Mouse (Mus musculus) liver, embryonic 14.5 days (tissue): ENCODE measurements around the gene Inka1. TPM values are rescaled to one million over a fixed set of nuclear protein-coding genes. Genes with fewer than 3 reads are reported as not detected.

Experiments used
- ATAC-seq: fragments of 200-750 bp; cut with Nextera tagmentation; 2 replicates; pipeline ENCODE4 v1.8.0; 2017; ENCODE audit warnings: moderate number of reproducible peaks, mild to moderate bottlenecking, moderate library complexity; ENCODE audit not compliant: insufficient read depth
- DNase-seq, 3 experiments: peaks; one replicate each; pipeline ENCODE4 v3.0.0-alpha.2; 2012 to 2013; ENCODE audit warnings: low read depth in 3 of 3, low spot score in 3 of 3
- H3K27ac ChIP-seq: fragments of 300-500 bp; sonication (generic); 2 replicates; pipeline ENCODE4 v1.5.1; 2014; ENCODE audit warnings: moderate library complexity, mild to moderate bottlenecking, control low read depth, inconsistent platforms
- H3K27me3 ChIP-seq: fragments of 300-500 bp; sonication (generic); 2 replicates; pipeline ENCODE4 v1.6.1; 2014; ENCODE audit warnings: mild to moderate bottlenecking, low read length, moderate library complexity; ENCODE audit not compliant: control insufficient read depth, insufficient read depth
- H3K36me3 ChIP-seq: fragments of 300-500 bp; sonication (generic); replicated peaks from 2 replicates; pipeline ENCODE4 v1.6.1; 2014; ENCODE audit warnings: low read depth; ENCODE audit not compliant: control insufficient read depth, insufficient read depth
- H3K4me1 ChIP-seq, 2 experiments: fragments of 200-500 bp in 1 of 2; fragments of 300-500 bp in 1 of 2; sonication (generic) in 1 of 2; replicated peaks; 2 replicates each; pipeline ENCODE4 v1.6.1; 2012 to 2014; ENCODE audit warnings: antibody characterized with exemption in 1 of 2, inconsistent platforms in 1 of 2, low read length in 1 of 2; ENCODE audit not compliant: control insufficient read depth in 2 of 2, insufficient read depth in 2 of 2
- H3K4me2 ChIP-seq: fragments of 300-500 bp; sonication (generic); 2 replicates; pipeline ENCODE4 v1.6.1; 2014; ENCODE audit warnings: low read depth, mild to moderate bottlenecking, control low read depth, moderate library complexity
- H3K4me3 ChIP-seq, 2 experiments: fragments of 200-500 bp in 1 of 2; fragments of 300-500 bp in 1 of 2; sonication (generic) in 1 of 2; 2 replicates each; pipeline ENCODE4 v1.5.1; 2012 to 2014; ENCODE audit warnings: low read depth in 2 of 2, low read length in 2 of 2, mild to moderate bottlenecking in 2 of 2, control low read depth in 1 of 2, inconsistent platforms in 1 of 2, moderate library complexity in 1 of 2; ENCODE audit not compliant: insufficient read depth in 1 of 2
- H3K9ac ChIP-seq: fragments of 300-500 bp; sonication (generic); replicated peaks from 2 replicates; pipeline ENCODE4 v1.6.1; 2014; ENCODE audit warnings: mild to moderate bottlenecking, control low read depth, moderate library complexity
- H3K9me3 ChIP-seq: fragments of 300-500 bp; sonication (generic); 2 replicates; pipeline ENCODE4 v1.6.1; 2016; ENCODE audit warnings: low read length, mixed read lengths; ENCODE audit not compliant: control insufficient read depth
- CTCF ChIP-seq: IDR thresholded peaks from 2 replicates; pipeline ENCODE4 v1.5.1; 2016; ENCODE audit warnings: antibody characterized with exemption, low read depth, control low read depth
- EP300 ChIP-seq: IDR thresholded peaks from 2 replicates; pipeline ENCODE4 v1.6.1; 2016; ENCODE audit warnings: antibody characterized with exemption, low read depth
- WGBS: fragments of 180-500 bp; shearing (Covaris S2); extraction: QIAGEN DNeasy Blood & Tissue Kit; methylation state at CpG from one replicate; pipeline ENCODE4 v1.1.7; 2014; ENCODE audit not compliant: insufficient replicate concordance; 5-methylcytosine and 5-hydroxymethylcytosine counted together
- polyA plus RNA-seq, 2 experiments: library from polyadenylated mRNA; depleted of rRNA in 1 of 2; stranded (reverse) in 1 of 2; unstranded in 1 of 2; fragments of >200 nt; fragmentation: Nextera tagmentation in 1 of 2; extraction: Ambion mirVana in 1 of 2; gene quantifications; 2 replicates each; pipeline versions ENCODE4 v1.2.1 to v1.2.3; 2012 to 2014

The Inka1 gene
- polyA plus RNA-seq, 2 experiments, result 33.0 to 51.6 TPM

- Histone ChIP-seq H3K36me3 (peaks cover 51% of the 10 kb centered on the region), H3K4me1 (peaks cover 53 to 58% of the 10 kb centered on the region in 2 experiments), H3K27ac (peak overlapping the region; percentile 96), H3K9me3 (no peaks in the 10 kb centered on the region), H3K27me3 (no peaks in the 10 kb centered on the region; the same call in 1 of the 2 replicates), H3K9ac (peak overlapping the region; percentile 86), H3K4me3 (peak overlapping the region; percentile 84 to 86), H3K4me2 (peak overlapping the region; percentile 92)
- no peak for ATAC-seq
- 23% methylated on average over 19 of the region's 19 CpGs for WGBS
- DNase-seq, result no peak
- TF ChIP-seq EP300 (no peak), CTCF (peak; percentile 11; the same call in 1 of the 2 replicates)
These were observed 1.5 kb downstream of the Inka1 start for GRCm38 (mm10) chr9:107984052-107984753.

- H3K4me1 ChIP-seq, result peaks cover 54 to 61% of the 10 kb centered on the region in 2 experiments
- no peak for ATAC-seq
- H3K36me3 ChIP-seq, result peaks cover 58% of the 10 kb centered on the region
- DNase-seq, result no peak
- H3K9ac ChIP-seq, result peak overlapping the region; percentile 86
- H3K4me3 ChIP-seq, result peak overlapping the region; percentile 84 to 86
- H3K9me3 ChIP-seq, result no peaks in the 10 kb centered on the region
- TF ChIP-seq EP300 (no peak), CTCF (no peak)
- H3K27ac ChIP-seq, result peak overlapping the region; percentile 96
- H3K27me3 ChIP-seq, result no peaks in the 10 kb centered on the region; the same call in 1 of the 2 replicates
- 8% methylated on average over 4 of the region's 4 CpGs for WGBS
- H3K4me2 ChIP-seq, result peak overlapping the region; percentile 92
These were observed 2.2 kb downstream of the Inka1 start for GRCm38 (mm10) chr9:107983421-107983890.

- Histone ChIP-seq H3K9ac (peak within 1 kb of the TSS; percentile 86), H3K9me3 (no peaks in the 10 kb centered on the region), H3K4me2 (peak within 1 kb of the TSS; percentile 92), H3K36me3 (peaks cover 65% of the 10 kb centered on the region), H3K4me1 (peaks cover 54 to 65% of the 10 kb centered on the region in 2 experiments), H3K4me3 (peak within 1 kb of the TSS; percentile 84 to 86), H3K27ac (peak within 1 kb of the TSS; percentile 96), H3K27me3 (no peaks in the 10 kb centered on the region; the same call in 1 of the 2 replicates)
- DNase-seq, result peak; percentile 85 to 88 (median 87)
- peak; percentile 75 for ATAC-seq
- TF ChIP-seq CTCF (no peak), EP300 (peak; percentile 93)
- 10% methylated on average over 14 of the region's 14 CpGs for WGBS
These were observed 2.9 kb downstream of the Inka1 start, which contains the start of gene Gm20661 for GRCm38 (mm10) chr9:107982681-107983346. TSS of gene Gm20661 (plus strand) at chr9:107983058.

GRCm38 (mm10) chr9:107981684-107982605 is 3.7 kb downstream of the Inka1 start:
- DNase-seq, result no peak
- no peak for ATAC-seq
- WGBS, result 31% methylated on average over 7 of the region's 7 CpGs

More at GRCm38 (mm10) chr9:107981684-107982605, 3.7 kb downstream of the Inka1 start:
- Histone ChIP-seq H3K36me3 (peaks cover 73% of the 10 kb centered on the region), H3K4me2 (peak overlapping the region; percentile 92), H3K27ac (peak overlapping the region; percentile 96), H3K4me1 (peaks cover 60 to 71% of the 10 kb centered on the region in 2 experiments), H3K27me3 (no peaks in the 10 kb centered on the region), H3K9ac (peak overlapping the region; percentile 86), H3K4me3 (peak overlapping the region; percentile 84 to 86), H3K9me3 (no peaks in the 10 kb centered on the region)
- TF ChIP-seq CTCF, result no peak
- TF ChIP-seq EP300, result no peak
